8 mouse cellular contexts compared by ENCODE assay signal in the genomic region with DNA sequence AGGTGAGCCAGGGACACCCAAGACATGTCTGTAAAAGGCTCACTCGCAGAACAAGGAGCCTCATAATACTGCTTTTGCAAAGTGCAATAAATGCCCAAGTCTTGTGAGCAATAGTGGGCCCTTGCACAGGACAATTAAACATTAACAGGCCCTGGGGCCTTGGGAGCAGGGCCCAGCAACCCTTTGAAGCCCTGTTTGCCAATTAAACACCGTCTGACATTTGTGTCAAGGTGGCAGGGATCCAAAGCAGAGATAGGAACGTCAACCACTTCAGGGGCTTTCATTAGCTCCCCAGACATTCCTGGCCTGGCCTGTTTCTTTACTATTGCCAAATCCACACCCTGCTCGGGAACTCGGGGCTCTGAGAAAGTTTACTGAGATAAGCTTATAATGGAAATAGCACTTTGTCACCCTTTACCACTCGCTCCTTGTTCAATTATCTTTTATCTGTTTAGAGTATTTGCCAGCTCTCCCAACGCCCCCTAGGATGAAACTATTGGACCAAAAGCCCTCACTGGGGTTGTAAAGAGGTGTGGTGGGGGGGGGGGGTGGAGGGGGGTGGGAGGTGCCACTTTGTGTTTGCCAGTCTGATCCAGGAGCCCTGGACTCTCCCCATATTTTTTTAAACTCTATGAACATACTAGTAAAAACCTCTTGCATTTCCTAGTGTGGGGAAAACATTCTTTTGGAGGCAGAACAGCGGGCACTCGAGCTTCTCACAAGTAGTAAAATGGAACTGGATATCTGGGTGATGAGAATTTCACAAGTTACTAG.
A peak's percentile ranks its signal among the peaks of the same experiment; 100 is the strongest.
DNase-seq lines count a peak whose midpoint lies in the region; ATAC-seq lines count a peak whose summit lies in the region.

No protein-coding gene starts in this region.

- H3K27me3 ChIP-seq in intestine, embryonic 16.5 days (replicated peaks; ENCODE audit: control insufficient read depth, insufficient read depth, low read length) = no peaks in the 10 kb centered on the region
- H3K27me3 ChIP-seq in liver, embryonic 13.5 days = no peaks in the 10 kb centered on the region

- no peaks in the 10 kb centered on the region for H3K9me3 ChIP-seq in intestine, embryonic 16.5 days (ENCODE audit: control insufficient read depth, low read length)
- no peaks in the 10 kb centered on the region for H3K9me3 ChIP-seq in liver, embryonic 13.5 days (replicated peaks)

- no peak overlapping the region for H3K4me2 ChIP-seq in intestine, embryonic 16.5 days (ENCODE audit: low read depth, low read length)
- no peak overlapping the region for H3K4me2 ChIP-seq in liver, embryonic 13.5 days

- WGBS in intestine, embryonic 16.5 days = 25% methylated on average over 9 of the region's 9 CpGs
- 38% methylated on average over 9 of the region's 9 CpGs for WGBS in liver, embryonic 13.5 days (ENCODE audit: insufficient replicate concordance)

- no peak overlapping the region for H3K9ac ChIP-seq in intestine, embryonic 16.5 days (ENCODE audit: low read depth, low read length)
- no peak overlapping the region for H3K9ac ChIP-seq in liver, embryonic 13.5 days

- peaks cover 8% of the 10 kb centered on the region for H3K4me1 ChIP-seq in intestine, embryonic 16.5 days (ENCODE audit: control insufficient read depth, insufficient read depth, low read length)
- H3K4me1 ChIP-seq in liver, embryonic 13.5 days (replicated peaks) = peaks cover 21% of the 10 kb centered on the region

- H3K36me3 ChIP-seq in intestine, embryonic 16.5 days (ENCODE audit: control insufficient read depth, insufficient read depth, low read length) = no peaks in the 10 kb centered on the region
- H3K36me3 ChIP-seq in liver, embryonic 13.5 days = no peaks in the 10 kb centered on the region

- ATAC-seq in intestine, embryonic 16.5 days = peak; percentile 97
- ATAC-seq in liver, embryonic 13.5 days (ENCODE audit: low read depth) = peak; percentile 55

- peak; percentile 7 for DNase-seq in urinary bladder, postnatal 25 days (ENCODE audit: low spot score)
- DNase-seq in urinary bladder, adult 2 months (ENCODE audit: low spot score) = no peak
- no peak for DNase-seq in liver, embryonic 13.5 days
- DNase-seq in frontal cortex, adult 2 months (ENCODE audit: extremely low spot score in 1 of 2, low spot score in 1 of 2) = no peak
- no peak for DNase-seq in frontal cortex, postnatal 14 days (ENCODE audit: low spot score in 2 of 2)
- DNase-seq in layer of hippocampus, adult 8-10 months (ENCODE audit: low spot score in 2 of 2) = no peak
- DNase-seq in thymus, postnatal 14 days = no peak

- H3K4me3 ChIP-seq in intestine, embryonic 16.5 days (ENCODE audit: low read length) = no peak overlapping the region
- no peak overlapping the region for H3K4me3 ChIP-seq in liver, embryonic 13.5 days (replicated peaks)

- peak overlapping the region; percentile 45; the same call in 1 of the 2 replicates for H3K27ac ChIP-seq in intestine, embryonic 16.5 days (ENCODE audit: low read length)
- H3K27ac ChIP-seq in liver, embryonic 13.5 days = no peak overlapping the region
